Mouse (Mus musculus) forebrain, postnatal 0 days (tissue): Measurements from ENCODE around the gene Pcsk5. TPM values are rescaled to one million over a fixed set of nuclear protein-coding genes. Genes with fewer than 3 reads are reported as not detected.

Experiments used
- ATAC-seq: fragments of 200-750 bp; cut with Nextera tagmentation; 2 replicates; pipeline ENCODE4 v1.8.0; 2017; ENCODE audit warnings: mild to moderate bottlenecking, moderate library complexity
- DNase-seq: peaks from one replicate; pipeline ENCODE4 v3.0.0-alpha.2; 2015
- H3K27ac ChIP-seq: fragments of 300-500 bp; sonication (generic); 2 replicates; pipeline ENCODE4 v1.5.1; 2014; ENCODE audit warnings: low read depth, mild to moderate bottlenecking, antibody characterized with exemption, low read length, moderate library complexity, mixed read lengths
- H3K27me3 ChIP-seq: fragments of 300-500 bp; sonication (generic); 2 replicates; pipeline ENCODE4 v1.6.1; 2014; ENCODE audit warnings: mild to moderate bottlenecking, low read length, mixed read lengths; ENCODE audit not compliant: insufficient read depth
- H3K36me3 ChIP-seq: fragments of 300-500 bp; sonication (generic); 2 replicates; pipeline ENCODE4 v1.6.1; 2014; ENCODE audit warnings: mild to moderate bottlenecking, moderate library complexity; ENCODE audit not compliant: insufficient read depth
- H3K4me1 ChIP-seq: fragments of 300-500 bp; sonication (generic); 2 replicates; pipeline ENCODE4 v1.6.1; 2014; ENCODE audit warnings: antibody characterized with exemption; ENCODE audit not compliant: insufficient read depth
- H3K4me2 ChIP-seq: fragments of 300-500 bp; sonication (generic); 2 replicates; pipeline ENCODE4 v1.6.1; 2014; ENCODE audit warnings: low read depth, mild to moderate bottlenecking, moderate library complexity
- H3K4me3 ChIP-seq: fragments of 300-500 bp; sonication (generic); 2 replicates; pipeline ENCODE4 v1.5.1; 2014; ENCODE audit warnings: low read depth, low read length, mixed read lengths
- H3K9ac ChIP-seq: fragments of 300-500 bp; sonication (generic); 2 replicates; pipeline ENCODE4 v1.6.1; 2014; ENCODE audit warnings: mild to moderate bottlenecking
- H3K9me3 ChIP-seq: fragments of 300-500 bp; sonication (generic); 2 replicates; pipeline ENCODE4 v1.6.1; 2016; ENCODE audit warnings: low read length
- CTCF ChIP-seq: sonication (generic); IDR thresholded peaks from 2 replicates; pipeline ENCODE4 v1.5.1; 2016; ENCODE audit warnings: antibody characterized with exemption, control low read depth, low read depth
- WGBS: fragments of 180-500 bp; shearing (Covaris S2); extraction: QIAGEN DNeasy Blood & Tissue Kit; methylation state at CpG from one replicate; pipeline ENCODE4 v1.1.7; 2014; 5-methylcytosine and 5-hydroxymethylcytosine counted together
- polyA plus RNA-seq: library from polyadenylated mRNA; unstranded; fragments of >200 nt; fragmentation: Nextera tagmentation; extraction: Ambion mirVana; gene quantifications from 2 replicates; pipeline ENCODE4 v1.2.1, GENCODE M21; 2015
- total RNA-seq: library from RNA; depleted of rRNA; stranded (reverse); fragments of >200 nt; gene quantifications from 2 replicates; pipeline ENCODE4 v1.2.3, GENCODE M21; 2014

The Pcsk5 gene
- total and polyA plus RNA-seq, 2 experiments from 2014 or later, result 11.2 to 15.1 TPM

- TF ChIP-seq CTCF, result no peak
- Histone ChIP-seq H3K36me3 (no peaks in the 10 kb centered on the region), H3K4me1 (no peaks in the 10 kb centered on the region), H3K9me3 (no peaks in the 10 kb centered on the region), H3K4me2 (peak overlapping the region; percentile 92), H3K9ac (no peak overlapping the region), H3K4me3 (peak overlapping the region; percentile 72; the same call in 1 of the 2 replicates), H3K27me3 (peaks cover 3% of the 10 kb centered on the region; the same call in 1 of the 2 replicates), H3K27ac (no peak overlapping the region)
- DNase-seq (no peak), ATAC-seq (no peak)
Measured at GRCm38 (mm10) chr19:17834894-17835293, 2.5 kb downstream of the Pcsk5 start.

- Histone ChIP-seq H3K9me3 (no peaks in the 10 kb centered on the region), H3K4me2 (no peak overlapping the region), H3K36me3 (no peaks in the 10 kb centered on the region), H3K27me3 (peaks cover 3% of the 10 kb centered on the region; the same call in 1 of the 2 replicates), H3K4me1 (no peaks in the 10 kb centered on the region), H3K9ac (no peak overlapping the region), H3K27ac (no peak overlapping the region), H3K4me3 (no peak overlapping the region)
- ATAC-seq, result no peak
- WGBS, result 84% methylated on average over 2 of the region's 2 CpGs
- no peak for TF ChIP-seq CTCF
- no peak for DNase-seq
Measured at GRCm38 (mm10) chr19:17831376-17831775, 6.1 kb downstream of the Pcsk5 start.

- no peak overlapping the region for H3K4me2 ChIP-seq
- H3K27ac ChIP-seq, result no peak overlapping the region
- TF ChIP-seq CTCF, result no peak
- no peak overlapping the region for H3K4me3 ChIP-seq
- no peaks in the 10 kb centered on the region for H3K9me3 ChIP-seq
- WGBS, result 83% methylated on average over 8 of the region's 8 CpGs
- no peaks in the 10 kb centered on the region for H3K4me1 ChIP-seq
- DNase-seq, result no peak
- H3K36me3 ChIP-seq, result no peaks in the 10 kb centered on the region
- no peak for ATAC-seq
- H3K9ac ChIP-seq, result no peak overlapping the region
- no peaks in the 10 kb centered on the region for H3K27me3 ChIP-seq
Measured at GRCm38 (mm10) chr19:17828414-17828813, 9.0 kb downstream of the Pcsk5 start.

- no peak overlapping the region for H3K9ac ChIP-seq
- no peak for ATAC-seq
- no peak for TF ChIP-seq CTCF
- H3K36me3 ChIP-seq, result no peaks in the 10 kb centered on the region
- H3K4me3 ChIP-seq, result no peak overlapping the region
- H3K9me3 ChIP-seq, result no peaks in the 10 kb centered on the region
- H3K4me2 ChIP-seq, result no peak overlapping the region
- 78% methylated on average over 3 of the region's 3 CpGs for WGBS
- no peak overlapping the region for H3K27ac ChIP-seq
- H3K4me1 ChIP-seq, result no peaks in the 10 kb centered on the region
- H3K27me3 ChIP-seq, result no peaks in the 10 kb centered on the region
- no peak for DNase-seq
Measured at GRCm38 (mm10) chr19:17826694-17827093, 10.7 kb downstream of the Pcsk5 start.

GRCm38 (mm10) chr19:17820046-17820445, 17.4 kb downstream of the Pcsk5 start:
- Histone ChIP-seq H3K27ac (no peak overlapping the region), H3K9me3 (no peaks in the 10 kb centered on the region), H3K9ac (no peak overlapping the region), H3K36me3 (no peaks in the 10 kb centered on the region), H3K4me1 (peaks cover 5% of the 10 kb centered on the region; the same call in 1 of the 2 replicates), H3K4me2 (no peak overlapping the region), H3K4me3 (no peak overlapping the region), H3K27me3 (no peaks in the 10 kb centered on the region)
- WGBS, result 93% methylated on average over 2 of the region's 2 CpGs
- DNase-seq (no peak), ATAC-seq (no peak)
- TF ChIP-seq CTCF, result no peak

GRCm38 (mm10) chr19:17819081-17819480, 18.4 kb downstream of the Pcsk5 start:
- no peak overlapping the region for H3K4me2 ChIP-seq
- no peak overlapping the region for H3K4me3 ChIP-seq
- H3K36me3 ChIP-seq, result no peaks in the 10 kb centered on the region
- no peaks in the 10 kb centered on the region for H3K9me3 ChIP-seq
- ATAC-seq, result peak; percentile 66
- no peak overlapping the region for H3K9ac ChIP-seq
- no peaks in the 10 kb centered on the region for H3K27me3 ChIP-seq
- no peak for TF ChIP-seq CTCF
- peaks cover 5% of the 10 kb centered on the region; the same call in 1 of the 2 replicates for H3K4me1 ChIP-seq
- no peak overlapping the region for H3K27ac ChIP-seq
- 49% methylated on average over 5 of the region's 5 CpGs for WGBS
- DNase-seq, result peak; percentile 76

- no peak for TF ChIP-seq CTCF
- DNase-seq (no peak), ATAC-seq (no peak)
- no peaks in the 10 kb centered on the region for H3K27me3 ChIP-seq
- no peaks in the 10 kb centered on the region for H3K9me3 ChIP-seq
- no peaks in the 10 kb centered on the region for H3K36me3 ChIP-seq
- no peak overlapping the region for H3K9ac ChIP-seq
- no peak overlapping the region for H3K27ac ChIP-seq
- peaks cover 5% of the 10 kb centered on the region; the same call in 1 of the 2 replicates for H3K4me1 ChIP-seq
- 90% methylated on average over 3 of the region's 3 CpGs for WGBS
- H3K4me2 ChIP-seq, result no peak overlapping the region
- H3K4me3 ChIP-seq, result no peak overlapping the region
Measured at GRCm38 (mm10) chr19:17815062-17815461, 22.4 kb downstream of the Pcsk5 start.
